Mouse (Mus musculus): ENCODE data around the gene Wdr31. TPM values are rescaled to one million over a fixed set of nuclear protein-coding genes. Genes with fewer than 3 reads are reported as not detected.

Gene Wdr31
- 0.56 and 0.94 TPM in 2 replicates for polyA plus RNA-seq (2012; rRNA removed)

GRCm38 (mm10) chr4:62470598-62471051 lies at the start of gene Wdr31:
Gene Wdr31, minus strand, starts transcription at chr4:62470896.

GRCm38 (mm10) chr4:62519849-62520233 lies 49.1 kb upstream of the Wdr31 start, which contains the start of gene Alad:
Gene Alad, minus strand, starts transcription at chr4:62519918.

GRCm38 (mm10) chr4:62503374-62503970 lies 32.8 kb upstream of the Wdr31 start, which contains the start of gene Hdhd3:
Gene Hdhd3, minus strand, starts transcription at chr4:62503467.

GRCm38 (mm10) chr4:62479937-62480708 lies 9.4 kb upstream of the Wdr31 start, which contains the start of gene Bspry:
Gene Bspry, plus strand, starts transcription at chr4:62480053.

GRCm38 (mm10) chr4:62435081-62435480 lies 35.6 kb downstream of the Wdr31 start, which contains the start of gene Rnf183:
Gene Rnf183, minus strand, starts transcription at chr4:62435252.

GRCm38 (mm10) chr4:62408601-62409282 lies 62.0 kb downstream of the Wdr31 start, which contains the start of the genes Cdc26 and Prpf4:
Gene Cdc26, minus strand, starts transcription at chr4:62408642.
Gene Prpf4, plus strand, starts transcription at chr4:62408797.

Other genes with a start within 250 kb of the Wdr31 start
- 0.09 TPM in 1 of 2 replicates, not detected in the other for gene Zfp37, start 239.8 kb downstream of the Wdr31 start, polyA plus RNA-seq (2012; rRNA removed)
- 18.9 and 22.0 TPM in 2 replicates for gene Slc31a2, start 208.3 kb downstream of the Wdr31 start, polyA plus RNA-seq (2012; rRNA removed)
- gene Fkbp15, start 110.3 kb downstream of the Wdr31 start, polyA plus RNA-seq (2012; rRNA removed), result 11.2 and 11.3 TPM in 2 replicates
- gene Slc31a1, start 110.2 kb downstream of the Wdr31 start, polyA plus RNA-seq (2012; rRNA removed), result 6.1 and 6.3 TPM in 2 replicates
- 5.6 and 6.1 TPM in 2 replicates for gene Cdc26, start 62.3 kb downstream of the Wdr31 start, polyA plus RNA-seq (2012; rRNA removed)
- gene Prpf4, start 62.1 kb downstream of the Wdr31 start, polyA plus RNA-seq (2012; rRNA removed), result 1.5 and 2.5 TPM in 2 replicates
- 0.61 and 1.2 TPM in 2 replicates for gene Rnf183, start 35.6 kb downstream of the Wdr31 start, polyA plus RNA-seq (2012; rRNA removed)
- 34.3 and 51.2 TPM in 2 replicates for gene Bspry, start 9.2 kb upstream of the Wdr31 start, polyA plus RNA-seq (2012; rRNA removed)
- gene Hdhd3, start 32.6 kb upstream of the Wdr31 start, polyA plus RNA-seq (2012; rRNA removed), result 7.8 and 12.7 TPM in 2 replicates
- 103 and 172 TPM in 2 replicates for gene Alad, start 49.0 kb upstream of the Wdr31 start, polyA plus RNA-seq (2012; rRNA removed)
- gene Pole3, start 54.2 kb upstream of the Wdr31 start, polyA plus RNA-seq (2012; rRNA removed), result 4.4 and 4.7 TPM in 2 replicates
- 0.05 TPM in 1 of 2 replicates, not detected in the other for gene 4933430I17Rik, start 54.5 kb upstream of the Wdr31 start, polyA plus RNA-seq (2012; rRNA removed)
- 12.2 and 14.3 TPM in 2 replicates for gene Rgs3, start 89.0 kb upstream of the Wdr31 start, polyA plus RNA-seq (2012; rRNA removed)